Mouse (Mus musculus): ENCODE results near the gene Gm42372.

The Gm42372 gene

GRCm38 (mm10) chr7:16982859-16983568 is at the start of gene Gm42372:
TSS of gene Gm42372 (plus strand) at chr7:16983086.
- 19% methylated on average over 26 of the region's 26 CpGs for WGBS

- 50% methylated on average over 4 of the region's 4 CpGs for WGBS
These were observed 45.6 kb upstream of the Gm42372 start for GRCm38 (mm10) chr7:16937312-16937711.

GRCm38 (mm10) chr7:16938117-16938791 is 44.6 kb upstream of the Gm42372 start:
- 50% methylated on average over 17 of the region's 17 CpGs for WGBS

- 29% methylated on average over 7 of the region's 7 CpGs for WGBS
These were observed 42.6 kb upstream of the Gm42372 start for GRCm38 (mm10) chr7:16940292-16940691.

- WGBS: 48% methylated on average over 4 of the region's 4 CpGs
These were observed 40.0 kb upstream of the Gm42372 start for GRCm38 (mm10) chr7:16942861-16943260.

- WGBS: 16% methylated on average over 36 of the region's 36 CpGs
These were observed 38.7 kb upstream of the Gm42372 start, which contains the start of gene Pnmal2 for GRCm38 (mm10) chr7:16944061-16944807. TSS of gene Pnmal2 (plus strand) at chr7:16944682.

GRCm38 (mm10) chr7:16944808-16945315 is 38.0 kb upstream of the Gm42372 start:
- WGBS: 5% methylated on average over 22 of the region's 22 CpGs

- WGBS: 27% methylated on average over 17 of the region's 17 CpGs
These were observed 37.5 kb upstream of the Gm42372 start for GRCm38 (mm10) chr7:16945419-16945818.

GRCm38 (mm10) chr7:16946441-16947348 is 36.2 kb upstream of the Gm42372 start:
- WGBS: 6% methylated on average over 53 of the region's 53 CpGs

GRCm38 (mm10) chr7:16947349-16947895 is 35.5 kb upstream of the Gm42372 start:
- WGBS: 11% methylated on average over 21 of the region's 22 CpGs

- WGBS: 5% methylated on average over 4 of the region's 4 CpGs
These were observed 34.9 kb upstream of the Gm42372 start for GRCm38 (mm10) chr7:16947959-16948361.

GRCm38 (mm10) chr7:16948923-16949458 is 33.9 kb upstream of the Gm42372 start:
- WGBS: 59% methylated on average over 8 of the region's 8 CpGs

GRCm38 (mm10) chr7:16949908-16950841 is 32.7 kb upstream of the Gm42372 start:
- 7% methylated on average over 29 of the region's 29 CpGs for WGBS

- 14% methylated on average over 18 of the region's 18 CpGs for WGBS
These were observed 31.8 kb upstream of the Gm42372 start for GRCm38 (mm10) chr7:16950861-16951635.

- 64% methylated on average over 2 of the region's 2 CpGs for WGBS
These were observed 29.1 kb upstream of the Gm42372 start for GRCm38 (mm10) chr7:16953776-16954175.

GRCm38 (mm10) chr7:16955712-16956111 is 27.2 kb upstream of the Gm42372 start:
- 79% methylated on average over 4 of the region's 4 CpGs for WGBS

GRCm38 (mm10) chr7:16956410-16957265 is 26.2 kb upstream of the Gm42372 start:
- 31% methylated on average over 15 of the region's 15 CpGs for WGBS

All from cerebral cortex, adult 2 months (tissue).